Mouse (Mus musculus) limb, embryonic 12.5 days (tissue): ENCODE data around the gene Arhgef26. TPM values are rescaled to one million over a fixed set of nuclear protein-coding genes. Genes with fewer than 3 reads are reported as not detected.

Experiments
- ATAC-seq: fragments of 200-750 bp; cut with Nextera tagmentation; 2 replicates; pipeline ENCODE4 v1.8.0; 2017; ENCODE audit warnings: low read depth, moderate TSS enrichment; ENCODE audit not compliant: insufficient number of reproducible peaks, insufficient read depth, low FRiP score, low TSS enrichment
- H3K27ac ChIP-seq: fragments of 300-500 bp; sonication (generic); 2 replicates; pipeline ENCODE4 v1.5.1; 2016; ENCODE audit warnings: mild to moderate bottlenecking, moderate library complexity
- H3K27me3 ChIP-seq: fragments of 300-500 bp; sonication (generic); 2 replicates; pipeline ENCODE4 v1.6.1; 2016; ENCODE audit warnings: mild to moderate bottlenecking, moderate library complexity
- H3K36me3 ChIP-seq: fragments of 300-500 bp; sonication (generic); 2 replicates; pipeline ENCODE4 v1.6.1; 2016; ENCODE audit warnings: mild to moderate bottlenecking, moderate library complexity
- H3K4me1 ChIP-seq: fragments of 300-500 bp; sonication (generic); replicated peaks from 2 replicates; pipeline ENCODE4 v1.6.1; 2016
- H3K4me2 ChIP-seq: fragments of 300-500 bp; sonication (generic); 2 replicates; pipeline ENCODE4 v1.6.1; 2016; ENCODE audit warnings: mild to moderate bottlenecking, moderate library complexity
- H3K4me3 ChIP-seq: fragments of 300-500 bp; sonication (generic); replicated peaks from 2 replicates; pipeline ENCODE4 v1.5.1; 2016; ENCODE audit warnings: mild to moderate bottlenecking
- H3K9ac ChIP-seq: fragments of 300-500 bp; sonication (generic); replicated peaks from 2 replicates; pipeline ENCODE4 v1.6.1; 2016; ENCODE audit warnings: mild to moderate bottlenecking, moderate library complexity
- H3K9me3 ChIP-seq: fragments of 300-500 bp; sonication (generic); 2 replicates; pipeline ENCODE4 v1.6.1; 2016; ENCODE audit warnings: mild to moderate bottlenecking, moderate library complexity
- WGBS: fragments of 180-500 bp; shearing (Covaris S2); methylation state at CpG from one replicate; pipeline ENCODE4 v1.1.7; 2016; 5-methylcytosine and 5-hydroxymethylcytosine counted together
- polyA plus RNA-seq: library from polyadenylated mRNA; unstranded; fragments of >200 nt; fragmentation: Nextera tagmentation; extraction: Ambion mirVana; gene quantifications from 2 replicates; pipeline ENCODE4 v1.2.1, GENCODE M21; 2016

The Arhgef26 gene
- polyA plus RNA-seq, 1 experiment from 2014 or later: 7.0 TPM

DNA sequence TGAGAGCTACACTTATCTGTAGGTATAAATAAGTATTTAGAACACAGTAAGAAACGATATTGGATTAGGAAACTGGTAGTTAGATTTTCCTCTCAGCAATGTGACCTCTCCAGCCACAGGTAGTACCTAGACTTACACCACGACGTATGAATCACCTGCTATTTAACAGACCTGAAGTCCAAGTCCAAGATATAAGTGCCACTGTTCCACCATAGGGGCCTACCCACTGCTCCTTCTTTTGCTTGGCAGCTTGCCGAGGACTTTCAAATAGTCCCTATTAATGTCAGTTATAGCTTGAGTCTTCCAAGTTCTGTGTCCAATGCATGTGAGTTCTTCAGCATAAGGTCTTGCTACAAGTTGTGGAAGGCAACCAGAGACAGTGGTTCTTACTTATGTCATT, 76.8 kb downstream of the Arhgef26 start:
- 95% methylated on average over 4 of the region's 4 CpGs for WGBS
- no peak overlapping the region for H3K27ac ChIP-seq

DNA sequence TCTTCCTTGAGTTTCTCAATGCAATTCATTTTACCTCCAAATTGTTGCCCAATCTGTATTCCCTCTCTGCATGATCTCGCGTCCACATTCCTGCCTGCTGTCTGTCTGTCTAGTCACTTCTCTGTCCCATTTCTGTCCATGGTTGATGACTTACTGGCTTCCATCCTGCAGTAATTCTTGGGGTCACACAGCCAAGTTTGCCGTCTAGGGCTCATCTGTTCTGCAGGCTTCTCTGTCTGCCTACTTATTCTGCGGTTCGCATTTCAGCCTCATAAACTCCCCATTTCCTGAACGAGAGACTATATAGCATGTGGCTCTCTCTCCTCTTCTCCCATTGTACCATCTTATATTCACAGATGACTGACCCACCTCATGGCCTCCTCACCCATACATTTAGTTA, 79.3 kb downstream of the Arhgef26 start:
- Histone ChIP-seq H3K9me3 (no peaks in the 10 kb centered on the region), H3K27ac (no peak overlapping the region), H3K4me2 (no peak overlapping the region), H3K9ac (no peak overlapping the region), H3K4me3 (no peak overlapping the region), H3K27me3 (no peaks in the 10 kb centered on the region), H3K36me3 (no peaks in the 10 kb centered on the region), H3K4me1 (no peaks in the 10 kb centered on the region)
- 80% methylated on average over 6 of the region's 6 CpGs for WGBS
- no peak for ATAC-seq

More for the DNA sequence above, 76.8 kb downstream of the Arhgef26 start:
- Histone ChIP-seq H3K27me3 (no peaks in the 10 kb centered on the region), H3K4me3 (no peak overlapping the region), H3K9me3 (no peaks in the 10 kb centered on the region), H3K36me3 (no peaks in the 10 kb centered on the region), H3K9ac (no peak overlapping the region), H3K4me2 (no peak overlapping the region), H3K4me1 (no peaks in the 10 kb centered on the region)
- ATAC-seq: no peak

GRCm38 (mm10) chr3:62418387-62419138, 80.4 kb downstream of the Arhgef26 start:
- Histone ChIP-seq H3K27ac (no peak overlapping the region), H3K4me2 (no peak overlapping the region), H3K9ac (no peak overlapping the region), H3K9me3 (no peaks in the 10 kb centered on the region), H3K36me3 (no peaks in the 10 kb centered on the region), H3K4me3 (no peak overlapping the region), H3K4me1 (no peaks in the 10 kb centered on the region), H3K27me3 (no peaks in the 10 kb centered on the region)
- ATAC-seq: no peak
- WGBS: 92% methylated on average over 6 of the region's 6 CpGs

GRCm38 (mm10) chr3:62433675-62434074, 95.5 kb downstream of the Arhgef26 start:
- 61% methylated on average over 4 of the region's 4 CpGs for WGBS
- H3K9ac ChIP-seq: no peak overlapping the region
- no peak overlapping the region for H3K4me2 ChIP-seq
- H3K27me3 ChIP-seq: no peaks in the 10 kb centered on the region
- no peak overlapping the region for H3K27ac ChIP-seq
- H3K36me3 ChIP-seq: no peaks in the 10 kb centered on the region
- ATAC-seq: no peak
- no peak overlapping the region for H3K4me3 ChIP-seq
- no peaks in the 10 kb centered on the region for H3K4me1 ChIP-seq
- no peaks in the 10 kb centered on the region for H3K9me3 ChIP-seq

DNA sequence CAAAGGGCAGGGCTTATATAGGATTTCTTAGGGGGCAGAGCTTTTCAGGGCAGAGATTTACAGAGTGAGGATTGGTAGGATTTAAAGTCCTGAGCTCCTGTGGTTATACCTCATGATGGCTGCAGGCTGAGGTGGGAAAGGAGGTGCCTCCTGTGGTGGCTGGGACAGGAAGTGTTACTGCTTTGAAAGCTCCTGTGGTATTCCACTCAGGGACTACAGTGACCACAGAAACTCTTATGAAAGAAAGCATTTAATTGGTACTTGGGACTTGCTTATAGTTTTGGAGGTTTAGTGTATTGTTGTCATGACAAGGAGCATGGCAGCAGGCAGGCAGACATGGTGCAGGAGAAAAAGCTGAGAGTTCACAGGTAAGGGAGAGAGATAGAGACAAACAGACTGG, 97.8 kb downstream of the Arhgef26 start:
- H3K9ac ChIP-seq: no peak overlapping the region
- ATAC-seq: no peak

DNA sequence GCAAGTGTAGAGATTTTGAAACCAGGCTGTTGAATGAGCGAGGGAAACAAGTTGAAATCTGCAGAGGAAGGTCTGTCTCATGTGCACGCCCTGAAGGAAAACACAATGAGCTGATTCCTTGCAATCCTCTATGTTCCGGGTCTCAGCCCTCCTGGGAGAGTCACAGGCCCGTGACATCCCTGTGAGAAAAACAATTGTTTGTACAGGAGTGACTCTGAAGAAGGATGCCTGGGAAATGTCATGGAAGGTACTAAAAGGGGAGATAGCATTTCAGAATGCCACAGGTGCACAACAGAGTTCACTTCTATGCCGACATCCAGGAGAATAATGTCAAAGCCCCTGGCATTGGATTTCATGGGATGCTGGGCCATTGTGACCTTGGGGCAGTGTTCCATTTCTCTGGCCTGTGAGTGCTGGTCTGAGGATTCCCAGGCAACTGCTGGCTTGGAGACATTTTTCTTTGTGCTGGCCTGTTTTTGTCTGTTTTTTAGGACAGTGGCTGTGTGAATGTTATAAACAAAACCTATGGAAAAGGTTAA, 102.4 kb downstream of the Arhgef26 start:
- H3K4me3 ChIP-seq: no peak overlapping the region
- WGBS: 69% methylated on average over 5 of the region's 5 CpGs
- no peak overlapping the region for H3K4me2 ChIP-seq
- no peaks in the 10 kb centered on the region for H3K9me3 ChIP-seq
- no peak overlapping the region for H3K9ac ChIP-seq
- ATAC-seq: no peak
- H3K27me3 ChIP-seq: no peaks in the 10 kb centered on the region
- no peaks in the 10 kb centered on the region for H3K36me3 ChIP-seq
- no peaks in the 10 kb centered on the region for H3K4me1 ChIP-seq
- H3K27ac ChIP-seq: no peak overlapping the region

More for the DNA sequence above, 97.8 kb downstream of the Arhgef26 start:
- H3K4me1 ChIP-seq: no peaks in the 10 kb centered on the region
- H3K27me3 ChIP-seq: no peaks in the 10 kb centered on the region
- H3K27ac ChIP-seq: no peak overlapping the region
- H3K4me2 ChIP-seq: no peak overlapping the region
- no peaks in the 10 kb centered on the region for H3K36me3 ChIP-seq
- no peaks in the 10 kb centered on the region for H3K9me3 ChIP-seq
- no peak overlapping the region for H3K4me3 ChIP-seq

DNA sequence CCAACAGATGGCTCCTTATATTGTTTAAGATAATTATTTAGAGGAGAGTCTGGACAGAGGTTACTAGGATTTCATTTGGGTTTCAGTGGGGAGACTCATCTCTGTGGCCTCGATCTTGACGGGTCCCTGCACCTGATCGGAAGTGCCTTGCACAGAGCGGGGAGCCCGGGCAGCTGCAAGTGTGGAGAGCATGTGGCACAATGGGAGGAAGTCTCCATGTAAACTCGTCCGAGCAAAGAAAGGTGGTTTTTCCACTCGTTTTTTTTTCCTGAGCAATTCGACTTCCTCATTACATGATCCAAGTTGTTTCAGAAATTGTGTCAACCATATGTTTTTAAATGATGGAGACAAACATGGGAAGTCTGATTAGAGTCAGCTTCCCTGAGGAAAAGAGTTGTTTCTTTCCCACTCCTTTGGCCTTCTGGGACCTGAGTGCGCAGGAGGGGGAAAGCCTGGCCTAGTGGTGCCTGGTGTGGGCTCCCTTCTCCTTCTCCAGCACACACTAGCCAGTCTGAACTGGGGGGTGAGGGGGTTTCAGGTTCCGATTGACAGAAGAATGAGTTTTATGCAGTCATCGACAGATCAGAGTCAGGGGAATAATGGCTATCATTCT, 105.5 kb downstream of the Arhgef26 start:
- no peak overlapping the region for H3K4me3 ChIP-seq
- H3K4me1 ChIP-seq: no peaks in the 10 kb centered on the region
- H3K27ac ChIP-seq: no peak overlapping the region
- no peak overlapping the region for H3K9ac ChIP-seq
- no peak overlapping the region for H3K4me2 ChIP-seq
- WGBS: 81% methylated on average over 12 of the region's 12 CpGs
- no peaks in the 10 kb centered on the region for H3K36me3 ChIP-seq
- no peak for ATAC-seq
- no peaks in the 10 kb centered on the region for H3K9me3 ChIP-seq
- no peaks in the 10 kb centered on the region for H3K27me3 ChIP-seq

GRCm38 (mm10) chr3:62446271-62446670, 108.1 kb downstream of the Arhgef26 start:
- Histone ChIP-seq H3K4me1 (no peaks in the 10 kb centered on the region), H3K9me3 (no peaks in the 10 kb centered on the region), H3K27ac (no peak overlapping the region), H3K27me3 (no peaks in the 10 kb centered on the region), H3K36me3 (no peaks in the 10 kb centered on the region), H3K4me3 (no peak overlapping the region), H3K9ac (no peak overlapping the region), H3K4me2 (no peak overlapping the region)
- no peak for ATAC-seq
- 86% methylated on average over 7 of the region's 7 CpGs for WGBS

DNA sequence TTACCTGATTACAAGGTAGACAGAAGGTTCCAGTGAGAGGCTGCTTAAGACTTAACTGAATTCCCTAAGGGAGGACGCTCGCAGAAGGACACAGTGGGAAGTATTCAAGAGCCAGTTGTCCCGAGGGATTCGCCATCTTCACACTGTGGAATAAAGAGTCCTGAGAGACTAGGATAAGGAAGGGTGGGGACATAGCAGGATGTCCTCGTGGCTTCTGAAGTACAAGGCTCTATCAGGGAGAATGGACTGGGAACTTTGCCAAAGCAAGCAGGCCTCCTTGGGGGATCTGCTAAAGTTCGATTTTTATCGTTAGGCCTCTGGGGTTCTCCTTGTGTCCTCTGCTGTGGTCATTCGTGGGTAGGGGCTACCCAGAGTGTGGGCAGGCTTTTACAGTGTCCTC, 109.0 kb downstream of the Arhgef26 start:
- 81% methylated on average over 8 of the region's 8 CpGs for WGBS
- H3K27ac ChIP-seq: no peak overlapping the region
- no peak overlapping the region for H3K4me3 ChIP-seq
- no peaks in the 10 kb centered on the region for H3K27me3 ChIP-seq
- H3K9ac ChIP-seq: no peak overlapping the region
- no peaks in the 10 kb centered on the region for H3K4me1 ChIP-seq
- ATAC-seq: no peak
- H3K36me3 ChIP-seq: no peaks in the 10 kb centered on the region
- no peaks in the 10 kb centered on the region for H3K9me3 ChIP-seq
- no peak overlapping the region for H3K4me2 ChIP-seq

DNA sequence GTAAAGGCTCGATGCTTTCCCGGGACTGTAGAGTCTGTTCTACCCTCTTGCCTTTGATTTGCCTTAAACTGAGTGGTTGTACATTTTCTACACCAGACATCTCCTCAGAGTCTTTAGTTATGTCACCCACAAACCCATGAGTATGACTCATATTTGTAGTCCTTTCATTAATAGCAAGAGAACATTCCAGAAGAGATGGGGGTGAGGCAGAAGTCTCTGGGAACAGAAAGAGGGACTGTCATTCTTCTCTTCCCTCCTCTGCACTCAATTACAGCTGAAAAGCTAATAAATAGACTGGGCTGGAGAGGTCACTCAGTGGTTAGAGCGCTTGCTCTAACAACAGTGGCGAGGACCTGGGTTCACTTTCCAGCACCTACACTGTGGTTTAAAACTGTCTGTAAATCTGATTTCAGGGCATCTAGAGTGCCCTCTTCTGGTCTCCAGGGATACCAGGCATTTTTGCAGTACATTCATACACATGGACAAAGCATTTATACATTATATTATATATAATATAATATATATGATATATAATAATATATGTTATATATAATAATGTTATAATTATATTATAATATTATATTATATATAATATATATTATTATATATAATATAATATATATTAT, 111.8 kb downstream of the Arhgef26 start:
- H3K36me3 ChIP-seq: no peaks in the 10 kb centered on the region
- 92% methylated on average over 4 of the region's 4 CpGs for WGBS
- ATAC-seq: no peak

GRCm38 (mm10) chr3:62452961-62453360, 114.8 kb downstream of the Arhgef26 start:
- H3K4me1 ChIP-seq: 0 out of 2 replicates have a peak, but pooled peaks cover 4% of the 10 kb centered on the region
- ATAC-seq: no peak
- H3K36me3 ChIP-seq: no peaks in the 10 kb centered on the region
- no peak overlapping the region for H3K9ac ChIP-seq
- H3K4me3 ChIP-seq: no peak overlapping the region
- H3K9me3 ChIP-seq: no peaks in the 10 kb centered on the region
- H3K27me3 ChIP-seq: no peaks in the 10 kb centered on the region
- H3K27ac ChIP-seq: no peak overlapping the region
- no peak overlapping the region for H3K4me2 ChIP-seq
- WGBS: 66% methylated on average over 4 of the region's 4 CpGs

More for the DNA sequence above, 111.8 kb downstream of the Arhgef26 start:
- H3K9ac ChIP-seq: no peak overlapping the region
- no peaks in the 10 kb centered on the region for H3K27me3 ChIP-seq
- H3K27ac ChIP-seq: no peak overlapping the region
- H3K4me1 ChIP-seq: 0 out of 2 replicates have a peak, but pooled peaks cover 4% of the 10 kb centered on the region
- no peaks in the 10 kb centered on the region for H3K9me3 ChIP-seq
- no peak overlapping the region for H3K4me3 ChIP-seq
- H3K4me2 ChIP-seq: no peak overlapping the region
